Mouse (Mus musculus) mature B cell (primary cell): ENCODE data around the gene Cd2bp2.

ENCODE experiments used
- in situ Hi-C: fragments of 300-500 bp; cut with MboI; formaldehyde crosslinking; loops from 2 replicates; pipeline ENCODE4 v1.14.3; 2019

Gene Cd2bp2

GRCm38 (mm10) chr7:127195544-127196295, at the start of gene Cd2bp2:
Gene Cd2bp2 (minus strand): TSS chr7:127196050.
- in situ Hi-C loops, result no loop called here

DNA sequence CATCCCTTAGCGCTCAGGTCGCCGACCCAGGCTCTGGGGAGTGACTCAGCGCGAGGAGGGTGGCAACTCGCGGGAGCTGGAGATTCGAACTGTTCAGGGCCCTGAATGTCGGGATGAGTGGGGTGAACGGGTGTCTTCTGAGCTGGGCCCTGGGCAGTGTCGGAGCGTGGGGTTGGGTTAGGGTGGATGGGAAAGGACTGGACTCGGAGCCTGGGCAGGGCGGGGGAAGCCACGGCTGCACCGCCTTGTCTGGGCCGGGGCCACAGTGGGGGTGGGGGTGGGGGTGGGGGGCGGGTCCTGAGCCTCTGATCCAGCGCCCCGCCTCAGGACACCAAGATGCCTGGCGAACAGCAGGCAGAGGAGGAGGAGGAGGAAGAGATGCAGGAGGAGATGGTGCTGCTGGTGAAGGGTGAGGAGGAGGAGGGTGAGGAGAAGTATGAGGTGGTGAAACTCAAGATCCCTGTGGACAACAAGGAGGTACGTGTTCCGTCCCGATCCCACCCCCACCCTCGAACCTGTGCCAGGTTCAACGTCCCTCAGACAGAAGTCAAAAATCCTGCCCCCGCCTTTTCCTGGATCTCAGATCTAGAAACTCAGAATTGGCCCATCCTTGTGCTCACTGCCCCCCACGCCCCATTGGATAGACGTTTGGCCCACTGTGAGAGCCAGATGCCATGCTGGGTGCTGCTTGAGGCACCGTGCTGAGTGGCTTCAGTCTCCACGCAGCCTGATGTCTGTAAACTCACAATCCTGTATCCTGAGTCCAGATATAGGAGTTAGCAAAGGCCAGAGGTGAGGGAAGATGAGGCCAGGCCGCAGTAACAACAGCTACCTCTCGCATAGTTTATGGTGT, 49.0 kb upstream of the Cd2bp2 start:
- in situ Hi-C loops, result no loop called here

GRCm38 (mm10) chr7:127243870-127244657, 48.2 kb upstream of the Cd2bp2 start, which contains the start of gene Zfp771:
Gene Zfp771 (plus strand): TSS chr7:127244274.
- in situ Hi-C loops, result no loop called here

DNA sequence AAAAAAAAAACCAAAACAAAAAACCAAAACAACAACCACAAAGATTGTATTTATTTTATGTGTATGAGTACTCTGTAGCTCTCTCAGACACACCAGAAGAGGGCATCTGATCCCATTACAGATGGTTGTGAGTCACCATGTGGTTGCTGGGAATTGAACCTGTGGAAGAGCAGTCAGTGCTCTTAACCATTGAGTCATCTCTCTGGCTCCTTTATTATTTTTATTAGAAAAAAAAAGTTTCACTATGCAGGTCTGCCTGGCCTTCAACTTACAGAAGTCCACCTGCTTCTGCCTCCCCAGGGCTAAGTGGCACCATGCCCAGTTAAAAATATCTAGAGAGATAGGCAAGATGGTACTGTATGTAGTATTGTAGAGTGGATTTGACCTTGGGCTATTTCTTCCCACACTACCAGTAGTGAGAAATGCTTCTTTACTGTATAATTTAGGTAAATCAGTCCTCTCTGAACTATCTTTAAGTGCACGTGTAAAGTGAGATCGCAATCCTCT, 47.6 kb upstream of the Cd2bp2 start:
- in situ Hi-C loops, result no loop called here

DNA sequence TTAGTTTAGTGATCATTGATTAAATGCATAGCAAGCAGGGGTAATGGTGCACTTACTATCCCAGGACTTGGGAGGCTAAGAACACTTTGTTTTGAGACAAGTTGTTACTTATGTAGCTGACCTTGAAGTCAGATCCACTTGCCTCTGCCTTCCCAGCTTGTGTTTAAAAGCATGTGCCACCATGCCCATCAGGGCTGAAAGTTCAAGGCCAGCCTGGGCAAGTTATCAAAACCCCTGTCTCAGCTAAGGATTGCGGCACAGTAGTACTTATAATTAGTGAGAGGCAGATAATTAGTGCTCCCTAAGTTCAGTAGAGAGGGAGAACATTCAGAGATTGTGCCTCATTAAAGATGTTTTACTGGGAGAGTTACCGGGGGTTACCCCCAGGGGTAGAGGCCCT, 38.9 kb upstream of the Cd2bp2 start:
- in situ Hi-C loops, result no loop called here

DNA sequence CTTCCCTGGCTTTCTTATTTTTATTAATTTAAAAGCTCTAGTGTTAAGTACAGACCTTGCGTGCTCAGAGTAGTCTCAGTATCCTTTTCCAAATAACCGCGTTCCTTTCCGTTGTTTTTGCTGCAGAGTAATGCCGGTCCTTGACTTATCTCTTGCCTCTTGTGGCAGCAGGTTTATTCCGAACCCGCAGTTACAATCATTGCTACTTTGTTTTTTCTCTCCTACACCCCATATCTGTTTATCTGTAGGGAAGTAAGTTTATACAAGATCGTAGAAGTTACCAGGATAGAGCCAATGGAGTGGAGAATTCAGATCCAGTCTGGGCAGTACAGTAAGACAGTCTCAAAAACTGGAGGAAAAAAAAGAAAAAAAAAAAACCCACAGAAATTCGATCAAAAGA, 37.9 kb upstream of the Cd2bp2 start:
- in situ Hi-C loops, result no loop called here

GRCm38 (mm10) chr7:127233368-127233749, 37.5 kb upstream of the Cd2bp2 start:
- in situ Hi-C loops, result no loop called here

GRCm38 (mm10) chr7:127232622-127233367, 36.9 kb upstream of the Cd2bp2 start, which contains the start of the genes Zfp553 and Sept1:
Gene Zfp553 (plus strand): TSS chr7:127233061.
Gene Sept1 (minus strand): TSS chr7:127233130.
- in situ Hi-C loops, result no loop called here

DNA sequence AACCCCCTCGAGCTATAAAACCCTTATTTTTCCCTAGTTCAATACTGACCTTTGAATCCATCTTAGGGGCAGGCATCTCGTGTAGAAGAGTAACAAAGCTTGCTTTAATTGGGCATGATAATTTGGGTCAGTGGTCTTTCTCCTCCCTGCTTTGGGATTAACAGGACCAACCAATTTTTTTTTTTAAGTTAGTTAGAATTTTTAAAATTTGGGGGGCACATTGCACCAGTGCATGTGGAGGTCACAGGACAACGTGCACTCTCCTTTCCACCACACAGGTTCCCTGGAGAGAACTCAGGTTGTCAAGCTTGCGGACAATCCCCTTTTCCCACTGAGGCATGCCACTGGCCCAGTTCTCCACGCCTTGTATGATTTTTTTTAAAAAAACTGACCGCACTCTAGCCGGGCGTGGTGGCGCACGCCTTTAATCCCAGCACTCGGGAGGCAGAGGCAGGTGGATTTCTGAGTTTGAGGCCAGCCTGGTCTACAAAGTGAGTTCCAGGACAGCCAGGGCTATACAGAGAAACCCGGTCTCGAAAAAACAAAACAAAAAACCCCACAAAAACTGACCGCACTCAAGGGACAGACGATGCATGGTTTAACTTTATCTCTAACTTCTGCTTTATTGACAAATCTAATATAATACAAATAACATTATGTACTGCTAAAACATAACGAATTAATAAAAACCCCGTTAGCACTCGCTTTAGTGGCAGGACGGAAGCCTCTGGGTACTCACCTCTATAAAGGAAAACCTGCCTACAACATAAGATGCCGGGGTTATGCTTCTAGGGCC, 36.2 kb upstream of the Cd2bp2 start:
- in situ Hi-C loops, result no loop called here

- in situ Hi-C loops, result no loop called here
These were observed 35.5 kb upstream of the Cd2bp2 start for GRCm38 (mm10) chr7:127231376-127231775.

DNA sequence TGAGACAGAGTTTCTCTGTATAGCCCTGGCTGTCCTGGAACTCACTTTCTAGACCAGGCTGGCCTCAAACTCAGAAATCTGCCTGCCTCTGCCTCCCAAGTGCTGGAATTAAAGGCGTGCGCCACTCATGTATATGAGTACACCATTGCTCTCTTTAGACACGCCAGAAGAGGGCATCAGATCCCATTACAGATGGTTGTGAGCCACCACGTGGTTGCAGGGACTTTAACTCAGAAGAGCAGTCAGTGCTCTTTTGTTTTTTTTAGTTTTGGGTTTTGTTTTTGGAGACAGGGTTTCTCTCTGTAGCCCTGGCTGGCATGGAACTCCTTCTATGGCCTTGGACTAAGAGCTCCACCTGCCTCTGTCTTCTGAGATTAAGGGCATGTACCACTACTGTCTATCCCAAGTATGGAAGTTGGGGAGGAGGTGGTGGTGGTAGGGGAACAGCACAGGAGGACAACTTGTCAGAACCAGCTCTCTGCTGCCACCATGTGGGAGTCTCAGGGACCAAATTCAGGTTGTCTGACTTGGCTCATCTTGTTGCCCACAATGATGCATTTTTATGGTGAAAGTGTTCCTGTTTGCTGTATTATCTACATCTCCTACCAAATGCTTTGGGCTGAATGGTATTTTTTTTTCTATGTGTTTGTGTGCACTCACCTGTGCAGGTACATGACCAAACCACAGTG, 32.9 kb upstream of the Cd2bp2 start:
- in situ Hi-C loops, result no loop called here

DNA sequence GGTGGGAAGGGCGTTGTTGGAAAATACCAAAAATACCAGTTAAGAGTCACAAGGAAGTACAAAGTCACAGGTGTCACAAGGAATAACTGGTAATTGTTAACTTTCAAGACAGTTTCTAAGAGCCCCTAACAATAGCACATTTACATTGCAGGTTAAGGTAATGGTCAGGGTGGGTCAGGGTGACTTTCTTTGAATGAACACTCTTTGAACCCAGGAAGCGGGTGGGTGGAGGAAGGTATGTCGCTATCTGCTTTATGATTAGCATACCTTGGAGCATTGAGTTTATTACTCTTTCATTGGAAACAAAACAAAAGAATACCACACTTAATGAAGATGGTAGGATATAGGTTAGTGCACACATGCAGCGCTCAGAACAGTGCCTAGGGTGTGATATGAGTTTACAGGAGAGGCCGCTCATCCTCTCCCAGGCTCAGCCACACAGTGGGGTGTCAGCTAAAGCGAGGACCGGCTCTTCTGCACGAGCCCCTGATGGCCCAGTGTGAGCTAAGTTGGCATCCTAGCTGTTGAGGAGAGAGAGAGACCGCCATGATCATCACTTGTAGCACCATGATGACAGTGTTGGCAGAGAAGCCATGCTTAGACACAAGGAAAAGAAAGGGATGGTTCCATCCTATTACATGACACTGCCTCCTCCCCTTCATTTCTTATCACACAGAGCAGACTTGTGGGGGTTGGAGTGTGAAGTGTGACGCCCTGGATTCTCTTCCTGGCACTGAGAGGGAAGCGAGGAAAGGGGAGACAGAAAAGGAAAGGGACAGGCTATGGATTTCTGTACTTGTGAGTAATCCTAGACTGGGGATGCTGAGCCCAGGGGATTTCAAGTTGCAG, 29.5 kb upstream of the Cd2bp2 start:
- in situ Hi-C loops, result no loop called here

DNA sequence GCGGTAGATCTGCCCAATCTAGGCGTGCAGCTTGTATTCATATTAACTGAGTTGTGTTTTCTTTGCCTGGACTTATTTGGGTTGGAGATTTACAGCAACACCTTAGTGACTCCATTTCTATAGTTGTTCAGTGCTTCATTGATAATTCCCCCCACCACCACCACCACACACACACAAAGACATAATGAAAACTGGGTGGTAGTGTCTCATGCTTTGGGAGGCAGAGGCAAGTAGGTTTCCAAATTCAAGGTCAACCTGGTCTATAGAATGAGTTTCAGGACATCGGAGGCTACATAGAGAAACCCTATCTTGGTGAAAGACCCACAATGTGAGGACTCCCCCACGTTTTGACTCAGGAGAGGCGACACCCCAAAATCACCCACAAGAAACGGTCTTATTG, 28.8 kb upstream of the Cd2bp2 start:
- in situ Hi-C loops, result no loop called here

DNA sequence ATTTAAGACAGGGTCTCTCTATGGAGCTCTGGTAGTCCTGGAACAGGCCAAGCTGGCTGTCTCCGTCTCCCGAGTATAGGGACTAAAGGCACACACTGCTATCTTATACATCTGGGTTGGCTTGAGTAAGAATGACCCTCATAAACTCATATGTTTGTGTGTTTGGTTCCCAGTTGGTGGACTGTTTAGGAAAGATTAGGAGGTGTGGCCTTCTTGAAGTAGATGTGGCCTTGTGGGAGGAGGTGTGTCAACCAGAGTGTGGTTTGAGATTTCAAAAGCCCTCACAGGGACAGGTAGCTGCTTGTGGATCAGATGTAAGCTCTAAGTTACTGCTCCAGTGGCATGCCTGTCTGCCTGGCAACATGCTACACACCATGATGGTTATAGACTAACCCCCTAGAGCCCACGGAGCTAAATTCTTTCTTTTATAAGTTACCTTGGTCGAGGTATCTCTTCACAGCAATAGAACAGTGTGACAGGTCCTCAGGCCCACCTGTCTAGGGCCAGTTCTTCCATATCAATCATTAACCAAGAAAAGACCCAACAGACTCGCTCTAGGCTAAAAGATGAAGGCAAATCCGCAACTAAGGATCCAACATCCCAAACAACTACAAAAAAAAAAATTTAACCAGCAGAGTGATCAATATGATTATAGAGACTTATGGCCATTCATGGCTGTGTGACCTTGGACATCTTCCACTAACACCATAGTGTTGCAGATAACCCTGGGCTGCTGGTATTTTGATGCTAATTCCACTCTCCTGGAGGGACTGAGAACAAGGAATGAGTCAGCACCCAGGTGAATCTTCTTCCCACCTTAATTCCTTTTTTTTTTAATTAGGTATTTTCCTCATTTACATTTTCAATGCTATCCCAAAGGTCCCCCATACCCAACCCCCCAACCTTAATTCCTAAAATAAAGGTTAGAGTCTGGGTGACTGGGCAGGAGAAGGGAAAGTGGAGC, 27.9 kb upstream of the Cd2bp2 start:
- in situ Hi-C loops, result no loop called here

DNA sequence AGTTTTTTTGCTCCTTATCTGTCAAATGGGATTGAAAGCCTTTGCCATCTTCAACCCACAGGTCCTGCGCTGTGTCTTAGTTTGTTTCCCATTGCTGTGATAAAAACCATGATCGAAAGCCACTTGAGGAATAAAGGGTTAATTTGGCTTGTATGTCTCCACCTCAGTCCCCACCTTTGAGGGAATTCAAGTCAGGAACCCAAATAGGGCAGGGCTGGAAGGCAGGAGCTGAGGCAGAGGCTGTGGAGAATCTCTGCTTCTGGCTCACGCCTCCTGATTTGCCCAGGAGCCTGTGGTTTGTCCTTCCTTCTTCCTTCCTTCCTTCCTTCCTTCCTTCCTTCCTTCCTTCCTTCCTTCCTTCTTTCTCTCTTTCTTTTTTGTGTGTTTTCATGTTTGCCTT, 27.3 kb upstream of the Cd2bp2 start:
- in situ Hi-C loops, result no loop called here

DNA sequence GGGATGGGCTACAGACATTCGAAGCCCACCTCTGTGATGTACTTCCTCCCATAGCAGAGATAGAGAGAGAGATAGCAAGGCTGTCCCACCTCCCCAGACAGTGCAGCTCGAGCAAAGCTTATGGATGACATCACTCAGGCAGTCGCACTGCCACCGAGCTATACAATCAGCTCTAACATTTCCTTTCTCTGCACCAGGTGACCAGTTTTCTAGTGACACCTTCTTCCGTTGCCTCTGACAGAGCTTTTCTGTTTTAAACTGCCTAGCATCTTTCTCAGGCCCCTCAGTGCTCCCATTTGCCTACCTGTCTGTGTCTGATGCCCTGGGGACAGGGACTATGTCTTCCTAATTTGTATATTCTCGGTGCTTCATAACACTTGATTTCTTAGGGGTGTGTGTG, 24.6 kb upstream of the Cd2bp2 start:
- in situ Hi-C loops, result no loop called here

GRCm38 (mm10) chr7:127218670-127219069, 22.8 kb upstream of the Cd2bp2 start:
- in situ Hi-C loops, result no loop called here
